Mouse (Mus musculus) lung, embryonic 14.5 days (tissue): ENCODE measurements around the gene Slc35e3. TPM values are rescaled to one million over a fixed set of nuclear protein-coding genes. Genes with fewer than 3 reads are reported as not detected.

ENCODE experiments used
- ATAC-seq: fragments of 200-750 bp; cut with Nextera tagmentation; 2 replicates; pipeline ENCODE4 v1.8.0; 2017; ENCODE audit warnings: mild to moderate bottlenecking, moderate TSS enrichment, moderate library complexity; ENCODE audit not compliant: insufficient read depth
- DNase-seq: peaks from one replicate; pipeline ENCODE4 v3.0.0-alpha.2; 2015
- H3K27ac ChIP-seq: fragments of 300-500 bp; sonication (generic); 2 replicates; pipeline ENCODE4 v1.5.1; 2014; ENCODE audit warnings: low read depth, mild to moderate bottlenecking, moderate library complexity
- H3K27me3 ChIP-seq: fragments of 300-500 bp; sonication (generic); 2 replicates; pipeline ENCODE4 v1.6.1; 2014; ENCODE audit warnings: low read length, control low read depth; ENCODE audit not compliant: insufficient read depth
- H3K36me3 ChIP-seq: fragments of 300-500 bp; sonication (generic); 2 replicates; pipeline ENCODE4 v1.6.1; 2014; ENCODE audit warnings: control low read depth; ENCODE audit not compliant: insufficient read depth
- H3K4me1 ChIP-seq: fragments of 300-500 bp; sonication (generic); 2 replicates; pipeline ENCODE4 v1.6.1; 2014; ENCODE audit warnings: antibody characterized with exemption, control low read depth; ENCODE audit not compliant: insufficient read depth
- H3K4me2 ChIP-seq: fragments of 300-500 bp; sonication (generic); 2 replicates; pipeline ENCODE4 v1.6.1; 2014; ENCODE audit warnings: mild to moderate bottlenecking
- H3K4me3 ChIP-seq: fragments of 300-500 bp; sonication (generic); 2 replicates; pipeline ENCODE4 v1.5.1; 2014; ENCODE audit warnings: low read depth, low read length
- H3K9ac ChIP-seq: fragments of 300-500 bp; sonication (generic); 2 replicates; pipeline ENCODE4 v1.6.1; 2014
- H3K9me3 ChIP-seq: fragments of 300-500 bp; sonication (generic); 2 replicates; pipeline ENCODE4 v1.6.1; 2016; ENCODE audit warnings: low read depth, low read length, control low read depth
- CTCF ChIP-seq: IDR thresholded peaks from 2 replicates; pipeline ENCODE4 v1.5.1; 2016; ENCODE audit warnings: antibody characterized with exemption, low read depth
- whole genome bisulfite sequencing: fragments of 180-500 bp; shearing (Covaris S2); extraction: QIAGEN DNeasy Blood & Tissue Kit; methylation state at CpG from one replicate; pipeline ENCODE4 v1.1.7; 2014; 5-methylcytosine and 5-hydroxymethylcytosine counted together
- polyA plus RNA-seq: library from polyadenylated mRNA; unstranded; fragments of >200 nt; fragmentation: Nextera tagmentation; extraction: Ambion mirVana; gene quantifications from 2 replicates; pipeline ENCODE4 v1.2.1, GENCODE M21; 2014

Gene Slc35e3
- polyA plus RNA-seq, 1 experiment from 2014 or later = 16.7 TPM

GRCm38 (mm10) chr10:117780306-117780911 lies 34.2 kb upstream of the Slc35e3 start:
- H3K9ac ChIP-seq = no peak overlapping the region
- H3K4me3 ChIP-seq = no peak overlapping the region
- no peaks in the 10 kb centered on the region for H3K27me3 ChIP-seq
- no peak overlapping the region for H3K27ac ChIP-seq
- no peaks in the 10 kb centered on the region for H3K4me1 ChIP-seq
- no peak for DNase-seq
- no peak for TF ChIP-seq CTCF
- H3K36me3 ChIP-seq = peaks cover 92% of the 10 kb centered on the region
- H3K9me3 ChIP-seq = no peaks in the 10 kb centered on the region
- WGBS = 94% methylated on average over 6 of the region's 6 CpGs
- no peak overlapping the region for H3K4me2 ChIP-seq
- ATAC-seq = no peak

GRCm38 (mm10) chr10:117779581-117780305 lies 33.6 kb upstream of the Slc35e3 start:
- DNase-seq (no peak), ATAC-seq (no peak)
- 85% methylated on average over 8 of the region's 8 CpGs for WGBS
- no peak for TF ChIP-seq CTCF
- Histone ChIP-seq H3K4me1 (no peaks in the 10 kb centered on the region), H3K4me3 (no peak overlapping the region), H3K9ac (no peak overlapping the region), H3K27me3 (no peaks in the 10 kb centered on the region), H3K36me3 (peaks cover 93% of the 10 kb centered on the region), H3K4me2 (no peak overlapping the region), H3K27ac (no peak overlapping the region), H3K9me3 (no peaks in the 10 kb centered on the region)

- H3K4me3 ChIP-seq = no peak overlapping the region
- no peak for TF ChIP-seq CTCF
- no peaks in the 10 kb centered on the region for H3K27me3 ChIP-seq
- no peaks in the 10 kb centered on the region for H3K4me1 ChIP-seq
- peaks cover 93% of the 10 kb centered on the region for H3K36me3 ChIP-seq
- WGBS = 85% methylated on average over 4 of the region's 4 CpGs
- no peak overlapping the region for H3K9ac ChIP-seq
- no peak for DNase-seq
- no peak overlapping the region for H3K27ac ChIP-seq
- no peak for ATAC-seq
- H3K4me2 ChIP-seq = no peak overlapping the region
- no peaks in the 10 kb centered on the region for H3K9me3 ChIP-seq
Observed at GRCm38 (mm10) chr10:117778951-117779350, 32.8 kb upstream of the Slc35e3 start.

- WGBS = 95% methylated on average over 12 of the region's 12 CpGs
- peaks cover 92% of the 10 kb centered on the region for H3K36me3 ChIP-seq
- ATAC-seq (no peak), DNase-seq (no peak)
- no peaks in the 10 kb centered on the region for H3K4me1 ChIP-seq
- H3K9ac ChIP-seq = no peak overlapping the region
- no peaks in the 10 kb centered on the region for H3K9me3 ChIP-seq
- H3K4me2 ChIP-seq = no peak overlapping the region
- H3K27ac ChIP-seq = no peak overlapping the region
- H3K27me3 ChIP-seq = no peaks in the 10 kb centered on the region
- no peak for TF ChIP-seq CTCF
- H3K4me3 ChIP-seq = no peak overlapping the region
Observed at GRCm38 (mm10) chr10:117778328-117778910, 32.3 kb upstream of the Slc35e3 start.

GRCm38 (mm10) chr10:117777501-117778327 lies 31.5 kb upstream of the Slc35e3 start:
- H3K9ac ChIP-seq = no peak overlapping the region
- no peak overlapping the region for H3K4me3 ChIP-seq
- ATAC-seq (no peak), DNase-seq (no peak)
- H3K4me2 ChIP-seq = no peak overlapping the region
- H3K27me3 ChIP-seq = no peaks in the 10 kb centered on the region
- 93% methylated on average over 17 of the region's 17 CpGs for WGBS
- no peak for TF ChIP-seq CTCF
- H3K27ac ChIP-seq = no peak overlapping the region
- no peaks in the 10 kb centered on the region for H3K9me3 ChIP-seq
- no peaks in the 10 kb centered on the region for H3K4me1 ChIP-seq
- H3K36me3 ChIP-seq = peaks cover 93% of the 10 kb centered on the region

- Histone ChIP-seq H3K4me3 (no peak overlapping the region), H3K4me1 (no peaks in the 10 kb centered on the region), H3K27me3 (no peaks in the 10 kb centered on the region), H3K9me3 (no peaks in the 10 kb centered on the region), H3K27ac (no peak overlapping the region), H3K9ac (no peak overlapping the region), H3K36me3 (peaks cover 93% of the 10 kb centered on the region), H3K4me2 (no peak overlapping the region)
- 92% methylated on average over 3 of the region's 3 CpGs for WGBS
- TF ChIP-seq CTCF = no peak
- DNase-seq (no peak), ATAC-seq (no peak)
Observed at GRCm38 (mm10) chr10:117777103-117777470, 30.9 kb upstream of the Slc35e3 start.
